Mouse (Mus musculus) limb, embryonic 15.5 days (tissue): ENCODE data around the gene Tusc2. TPM values are rescaled to one million over a fixed set of nuclear protein-coding genes. Genes with fewer than 3 reads are reported as not detected.

Experiments
- ATAC-seq: fragments of 200-750 bp; cut with Nextera tagmentation; 2 replicates; pipeline ENCODE4 v1.8.0; 2017; ENCODE audit warnings: low read depth, moderate TSS enrichment; ENCODE audit not compliant: insufficient number of reproducible peaks, low FRiP score, low TSS enrichment
- H3K27ac ChIP-seq: fragments of 300-500 bp; sonication (generic); 2 replicates; pipeline ENCODE4 v1.5.1; 2015; ENCODE audit warnings: moderate library complexity, mild to moderate bottlenecking, inconsistent platforms
- H3K27me3 ChIP-seq: fragments of 300-500 bp; sonication (generic); 2 replicates; pipeline ENCODE4 v1.6.1; 2015; ENCODE audit warnings: inconsistent platforms
- H3K36me3 ChIP-seq: fragments of 300-500 bp; sonication (generic); 2 replicates; pipeline ENCODE4 v1.6.1; 2015; ENCODE audit warnings: inconsistent platforms
- H3K4me1 ChIP-seq: fragments of 300-500 bp; sonication (generic); 2 replicates; pipeline ENCODE4 v1.6.1; 2015; ENCODE audit warnings: inconsistent platforms
- H3K4me2 ChIP-seq: fragments of 300-500 bp; sonication (generic); 2 replicates; pipeline ENCODE4 v1.6.1; 2015; ENCODE audit warnings: mild to moderate bottlenecking, inconsistent platforms
- H3K4me3 ChIP-seq: fragments of 300-500 bp; sonication (generic); 2 replicates; pipeline ENCODE4 v1.5.1; 2015; ENCODE audit warnings: mild to moderate bottlenecking, inconsistent platforms
- H3K9ac ChIP-seq: fragments of 300-500 bp; sonication (generic); 2 replicates; pipeline ENCODE4 v1.6.1; 2015; ENCODE audit warnings: inconsistent platforms
- H3K9me3 ChIP-seq: fragments of 300-500 bp; sonication (generic); 2 replicates; pipeline ENCODE4 v1.6.1; 2016; ENCODE audit warnings: inconsistent platforms
- WGBS: fragments of 180-500 bp; shearing (Covaris S2); methylation state at CpG from one replicate; pipeline ENCODE4 v1.1.7; 2015; 5-methylcytosine and 5-hydroxymethylcytosine counted together
- polyA plus RNA-seq: library from polyadenylated mRNA; unstranded; fragments of >200 nt; fragmentation: Nextera tagmentation; extraction: Ambion mirVana; gene quantifications from 2 replicates; pipeline ENCODE4 v1.2.1, GENCODE M21; 2015

Gene Tusc2
- polyA plus RNA-seq, 1 experiment from 2014 or later, result 37.3 TPM

GRCm38 (mm10) chr9:107596619-107597569, 33.8 kb downstream of the Tusc2 start:
- Histone ChIP-seq H3K36me3 (peaks cover 32% of the 10 kb centered on the region), H3K9me3 (no peaks in the 10 kb centered on the region), H3K9ac (no peak overlapping the region), H3K27me3 (no peaks in the 10 kb centered on the region), H3K4me3 (no peak overlapping the region), H3K4me2 (no peak overlapping the region), H3K4me1 (0 out of 2 replicates have a peak, but pooled peaks cover 2% of the 10 kb centered on the region), H3K27ac (no peak overlapping the region)
- WGBS, result 82% methylated on average over 11 of the region's 11 CpGs
- ATAC-seq, result no peak

DNA sequence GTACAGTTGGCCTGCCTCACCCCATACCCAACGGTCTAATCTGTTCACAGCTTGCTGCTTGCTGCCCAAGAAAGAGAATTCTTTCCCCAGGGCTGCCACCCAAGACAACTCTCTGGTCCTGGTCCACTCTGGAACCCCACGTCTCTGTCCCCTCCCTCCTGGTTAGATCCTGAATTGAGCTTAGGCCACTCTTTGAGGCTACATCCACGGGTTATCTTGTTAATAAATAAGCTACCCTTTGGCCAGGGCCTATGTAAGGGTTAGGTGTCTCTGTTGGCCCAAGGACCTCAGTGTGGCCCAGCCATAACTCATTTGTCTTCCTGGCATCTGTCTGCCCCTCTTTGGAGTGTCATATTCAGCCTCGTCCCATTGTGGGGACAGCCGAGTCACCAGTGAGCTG, 35.3 kb downstream of the Tusc2 start:
- H3K36me3 ChIP-seq, result peaks cover 17% of the 10 kb centered on the region
- H3K9ac ChIP-seq, result no peak overlapping the region
- 70% methylated on average over 5 of the region's 5 CpGs for WGBS

GRCm38 (mm10) chr9:107599433-107599832, 36.4 kb downstream of the Tusc2 start:
- WGBS, result 84% methylated on average over 9 of the region's 9 CpGs
- Histone ChIP-seq H3K9me3 (no peaks in the 10 kb centered on the region), H3K9ac (no peak overlapping the region), H3K36me3 (peaks cover 7% of the 10 kb centered on the region), H3K27ac (no peak overlapping the region), H3K27me3 (no peaks in the 10 kb centered on the region), H3K4me1 (peaks cover 21% of the 10 kb centered on the region), H3K4me3 (no peak overlapping the region), H3K4me2 (no peak overlapping the region)
- no peak for ATAC-seq

More for the DNA sequence above, 35.3 kb downstream of the Tusc2 start:
- Histone ChIP-seq H3K4me2 (no peak overlapping the region), H3K27ac (no peak overlapping the region), H3K27me3 (no peaks in the 10 kb centered on the region), H3K4me1 (peaks cover 11% of the 10 kb centered on the region), H3K4me3 (no peak overlapping the region), H3K9me3 (no peaks in the 10 kb centered on the region)
- no peak for ATAC-seq

GRCm38 (mm10) chr9:107599842-107600241, 36.8 kb downstream of the Tusc2 start:
- Histone ChIP-seq H3K4me1 (peaks cover 25% of the 10 kb centered on the region), H3K4me2 (no peak overlapping the region), H3K27ac (no peak overlapping the region), H3K36me3 (peaks cover 4% of the 10 kb centered on the region), H3K27me3 (no peaks in the 10 kb centered on the region), H3K9me3 (no peaks in the 10 kb centered on the region), H3K9ac (no peak overlapping the region), H3K4me3 (no peak overlapping the region)
- WGBS, result 67% methylated on average over 14 of the region's 14 CpGs
- ATAC-seq, result no peak

DNA sequence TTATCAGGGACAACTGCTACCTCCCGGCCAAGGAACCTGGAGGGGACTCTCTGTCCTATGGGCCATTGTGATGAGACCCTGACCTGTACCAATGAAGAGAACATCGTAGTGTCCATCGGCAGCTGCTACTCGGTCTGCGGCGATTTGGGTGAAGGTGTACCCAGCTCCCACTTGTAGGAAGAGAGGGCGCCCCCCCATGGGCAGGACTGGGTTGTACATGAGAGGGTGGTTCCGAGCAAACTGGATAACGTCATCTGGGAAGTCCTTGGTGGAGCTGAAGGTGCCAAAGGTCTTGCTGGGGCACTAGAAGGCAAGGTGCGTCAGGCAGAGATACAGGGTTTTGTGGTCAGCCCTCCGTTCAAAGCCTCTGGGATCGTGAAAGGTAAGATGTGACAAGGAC, 37.7 kb downstream of the Tusc2 start:
- 80% methylated on average over 12 of the region's 12 CpGs for WGBS
- no peak overlapping the region for H3K9ac ChIP-seq
- no peak overlapping the region for H3K27ac ChIP-seq
- no peak overlapping the region for H3K4me2 ChIP-seq
- H3K9me3 ChIP-seq, result no peaks in the 10 kb centered on the region
- peaks cover 34% of the 10 kb centered on the region for H3K4me1 ChIP-seq
- no peak for ATAC-seq
- no peak overlapping the region for H3K4me3 ChIP-seq
- H3K36me3 ChIP-seq, result no peaks in the 10 kb centered on the region; the same call in none of the 2 replicates
- no peaks in the 10 kb centered on the region for H3K27me3 ChIP-seq

- Histone ChIP-seq H3K4me3 (no peak overlapping the region), H3K9ac (no peak overlapping the region), H3K27ac (no peak overlapping the region), H3K9me3 (no peaks in the 10 kb centered on the region), H3K4me2 (no peak overlapping the region), H3K4me1 (peaks cover 40% of the 10 kb centered on the region), H3K36me3 (no peaks in the 10 kb centered on the region; the same call in 1 of the 2 replicates), H3K27me3 (no peaks in the 10 kb centered on the region)
- 82% methylated on average over 11 of the region's 11 CpGs for WGBS
- ATAC-seq, result no peak
These were observed 38.2 kb downstream of the Tusc2 start for GRCm38 (mm10) chr9:107601275-107601674.

DNA sequence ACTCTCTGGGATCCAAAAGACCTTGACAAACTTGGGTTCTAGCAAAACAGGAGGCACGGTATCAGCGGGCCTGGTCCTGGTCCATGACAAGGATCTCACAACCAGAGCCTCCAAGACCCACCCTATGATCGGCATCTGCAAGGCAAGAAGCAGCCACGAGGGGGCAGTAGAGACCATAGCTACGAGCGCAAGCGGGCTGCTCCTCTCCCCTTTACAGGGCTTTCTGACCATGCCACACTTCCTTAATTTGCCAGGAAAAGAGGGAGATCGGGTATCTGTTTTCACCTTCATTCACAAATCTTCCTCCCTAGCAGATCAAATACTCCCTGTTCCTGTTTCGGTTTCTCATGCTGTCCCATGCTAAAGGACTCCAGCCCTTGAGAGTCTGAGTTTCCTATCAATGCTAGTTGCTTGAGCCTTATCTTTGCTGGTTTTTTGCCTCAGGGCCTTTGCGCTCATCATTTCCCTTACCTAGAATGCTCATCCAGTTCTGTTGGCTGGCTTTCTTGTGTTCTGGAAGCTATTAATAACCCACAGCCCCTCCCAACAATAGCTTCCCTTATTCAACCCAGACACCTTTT, 39.1 kb downstream of the Tusc2 start:
- Histone ChIP-seq H3K9ac (no peak overlapping the region), H3K4me1 (peaks cover 48% of the 10 kb centered on the region), H3K27me3 (no peaks in the 10 kb centered on the region), H3K4me3 (no peak overlapping the region), H3K4me2 (no peak overlapping the region), H3K36me3 (no peaks in the 10 kb centered on the region), H3K9me3 (no peaks in the 10 kb centered on the region), H3K27ac (0 out of 2 replicates have a peak overlapping the region, but pooled peaks have one; percentile 43)
- 8% methylated on average over 10 of the region's 10 CpGs for WGBS
- no peak for ATAC-seq

DNA sequence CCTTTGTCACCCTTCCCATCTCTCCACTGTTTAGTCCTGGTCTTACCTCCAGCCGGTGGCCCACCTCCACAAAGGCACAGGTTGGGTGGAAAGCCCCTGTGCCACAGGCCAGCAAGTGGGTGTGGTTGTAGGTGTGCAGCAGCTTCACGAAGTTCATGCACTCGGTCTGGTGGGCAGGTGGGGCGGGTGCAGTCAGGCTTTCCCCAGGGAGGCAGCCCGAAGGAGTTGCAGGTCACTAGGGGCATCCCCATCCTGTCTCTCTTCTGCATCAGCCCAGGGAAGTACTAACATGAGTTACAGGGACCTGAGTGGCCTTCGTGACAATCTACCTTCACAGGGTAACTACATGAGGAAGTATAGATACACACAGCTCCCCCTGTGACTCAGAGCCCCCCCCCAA, 40.2 kb downstream of the Tusc2 start:
- H3K9ac ChIP-seq, result no peak overlapping the region
- no peak overlapping the region for H3K27ac ChIP-seq
- no peak overlapping the region for H3K4me2 ChIP-seq
- no peaks in the 10 kb centered on the region for H3K9me3 ChIP-seq
- no peak for ATAC-seq
- 76% methylated on average over 6 of the region's 6 CpGs for WGBS
- no peaks in the 10 kb centered on the region for H3K27me3 ChIP-seq
- H3K36me3 ChIP-seq, result no peaks in the 10 kb centered on the region
- H3K4me1 ChIP-seq, result peaks cover 59% of the 10 kb centered on the region
- no peak overlapping the region for H3K4me3 ChIP-seq

GRCm38 (mm10) chr9:107605041-107605661, 42.1 kb downstream of the Tusc2 start:
- ATAC-seq, result no peak
- Histone ChIP-seq H3K27ac (peak overlapping the region; percentile 57), H3K9ac (no peak overlapping the region)

DNA sequence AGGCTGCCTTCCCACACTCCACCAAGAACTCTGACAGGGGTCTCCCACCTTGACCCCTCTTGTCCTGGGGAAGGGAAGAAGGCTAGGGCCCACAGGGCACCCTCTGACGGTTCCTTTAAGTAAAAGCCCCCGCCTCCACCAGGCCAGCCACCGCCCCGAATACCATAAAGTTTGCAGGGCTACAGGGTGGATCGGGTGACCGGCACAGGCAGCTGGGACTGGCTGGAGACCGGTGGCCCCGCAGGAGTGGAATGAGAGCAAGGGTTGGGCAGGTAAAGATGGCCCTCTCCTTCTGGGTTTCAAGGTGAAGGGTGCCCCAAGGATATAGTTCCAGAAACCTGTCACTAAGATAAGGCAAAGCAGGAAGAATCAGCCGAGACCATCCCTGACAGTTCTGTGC, 43.5 kb downstream of the Tusc2 start:
- peak overlapping the region; percentile 31 for H3K4me3 ChIP-seq
- peak overlapping the region; percentile 69 for H3K27ac ChIP-seq
- no peaks in the 10 kb centered on the region for H3K9me3 ChIP-seq
- H3K9ac ChIP-seq, result no peak overlapping the region
- 7% methylated on average over 9 of the region's 9 CpGs for WGBS
- no peaks in the 10 kb centered on the region for H3K36me3 ChIP-seq
- ATAC-seq, result no peak; the same call in 1 of the 2 replicates
- H3K4me1 ChIP-seq, result peaks cover 87% of the 10 kb centered on the region
- H3K27me3 ChIP-seq, result no peaks in the 10 kb centered on the region
- peak overlapping the region; percentile 37 for H3K4me2 ChIP-seq

More at GRCm38 (mm10) chr9:107605041-107605661, 42.1 kb downstream of the Tusc2 start:
- WGBS, result 37% methylated on average over 23 of the region's 23 CpGs
- peaks cover 78% of the 10 kb centered on the region for H3K4me1 ChIP-seq
- no peaks in the 10 kb centered on the region for H3K36me3 ChIP-seq
- H3K4me3 ChIP-seq, result no peak overlapping the region; the same call in 1 of the 2 replicates
- H3K4me2 ChIP-seq, result peak overlapping the region; percentile 14; the same call in 1 of the 2 replicates
- no peaks in the 10 kb centered on the region for H3K9me3 ChIP-seq
- no peaks in the 10 kb centered on the region for H3K27me3 ChIP-seq

- H3K36me3 ChIP-seq, result no peaks in the 10 kb centered on the region
- no peaks in the 10 kb centered on the region for H3K9me3 ChIP-seq
- 80% methylated on average over 2 of the region's 2 CpGs for WGBS
- H3K27ac ChIP-seq, result peak overlapping the region; percentile 69
- peak overlapping the region; percentile 37 for H3K4me2 ChIP-seq
- no peaks in the 10 kb centered on the region for H3K27me3 ChIP-seq
- H3K4me3 ChIP-seq, result peak overlapping the region; percentile 31
- no peak overlapping the region for H3K9ac ChIP-seq
- peaks cover 89% of the 10 kb centered on the region for H3K4me1 ChIP-seq
- ATAC-seq, result no peak
These were observed 44.0 kb downstream of the Tusc2 start for GRCm38 (mm10) chr9:107607036-107607435.
